Mouse (Mus musculus) brown adipose tissue, adult 24 weeks (tissue): Measurements from ENCODE around the gene Gpr183. TPM values are rescaled to one million over a fixed set of nuclear protein-coding genes. Genes with fewer than 3 reads are reported as not detected.

Experiments
- H3K27ac ChIP-seq: fragments of 200-500 bp; replicated peaks from 2 replicates; pipeline ENCODE4 v1.5.1; 2012; ENCODE audit warnings: low read depth, mild to moderate bottlenecking, low read length
- H3K4me1 ChIP-seq: fragments of 200-500 bp; 2 replicates; pipeline ENCODE4 v1.6.1; 2012; ENCODE audit warnings: low read length, mixed read lengths; ENCODE audit not compliant: control insufficient read depth, insufficient read depth, insufficient read length
- H3K4me3 ChIP-seq: fragments of 200-500 bp; 2 replicates; pipeline ENCODE4 v1.5.1; 2012; ENCODE audit warnings: low read depth, mild to moderate bottlenecking, low read length, moderate library complexity; ENCODE audit not compliant: insufficient read depth
- polyA plus RNA-seq: library from polyadenylated mRNA; stranded (reverse); fragments of >200 nt; gene quantifications from 2 replicates; pipeline ENCODE4 v1.2.4, GENCODE M21; 2012; ENCODE audit not compliant: missing spikeins, insufficient read depth, insufficient read length

Gene Gpr183
- polyA plus RNA-seq, 1 experiment = 1.3 TPM

- Histone ChIP-seq H3K4me1 (peaks cover 3% of the 10 kb centered on the region; the same call in 1 of the 2 replicates), H3K27ac (peak overlapping the region; percentile 63), H3K4me3 (no peak overlapping the region)
Measured at GRCm38 (mm10) chr14:121937601-121938255, 27.3 kb downstream of the Gpr183 start.

- H3K27ac ChIP-seq = no peak overlapping the region
- H3K4me3 ChIP-seq = no peak overlapping the region
- peaks cover 3% of the 10 kb centered on the region; the same call in 1 of the 2 replicates for H3K4me1 ChIP-seq
Measured at GRCm38 (mm10) chr14:121936856-121937255, 28.1 kb downstream of the Gpr183 start.

GRCm38 (mm10) chr14:121936356-121936755 is 28.6 kb downstream of the Gpr183 start:
- peaks cover 6% of the 10 kb centered on the region for H3K4me1 ChIP-seq
- no peak overlapping the region for H3K4me3 ChIP-seq
- H3K27ac ChIP-seq = no peak overlapping the region

GRCm38 (mm10) chr14:121934597-121934946 is 30.4 kb downstream of the Gpr183 start:
- Histone ChIP-seq H3K4me3 (no peak overlapping the region), H3K27ac (no peak overlapping the region), H3K4me1 (peaks cover 11% of the 10 kb centered on the region)

GRCm38 (mm10) chr14:121933906-121934596 is 30.9 kb downstream of the Gpr183 start:
- Histone ChIP-seq H3K4me3 (no peak overlapping the region), H3K27ac (no peak overlapping the region)

GRCm38 (mm10) chr14:121932180-121932579 is 32.8 kb downstream of the Gpr183 start:
- peaks cover 9% of the 10 kb centered on the region; the same call in 1 of the 2 replicates for H3K4me1 ChIP-seq
- no peak overlapping the region for H3K4me3 ChIP-seq
- no peak overlapping the region for H3K27ac ChIP-seq

More at GRCm38 (mm10) chr14:121933906-121934596, 30.9 kb downstream of the Gpr183 start:
- peaks cover 12% of the 10 kb centered on the region for H3K4me1 ChIP-seq

- no peak overlapping the region for H3K27ac ChIP-seq
- H3K4me3 ChIP-seq = no peak overlapping the region
- H3K4me1 ChIP-seq = peaks cover 9% of the 10 kb centered on the region; the same call in 1 of the 2 replicates
Measured at GRCm38 (mm10) chr14:121931594-121931993, 33.4 kb downstream of the Gpr183 start.

- H3K4me3 ChIP-seq = no peak overlapping the region
- peaks cover 9% of the 10 kb centered on the region; the same call in 1 of the 2 replicates for H3K4me1 ChIP-seq
- no peak overlapping the region for H3K27ac ChIP-seq
Measured at GRCm38 (mm10) chr14:121930731-121931383, 34.1 kb downstream of the Gpr183 start.

GRCm38 (mm10) chr14:121929243-121929951 is 35.6 kb downstream of the Gpr183 start:
- Histone ChIP-seq H3K4me3 (no peak overlapping the region), H3K4me1 (peaks cover 13% of the 10 kb centered on the region), H3K27ac (peak overlapping the region; percentile 85)

- peaks cover 13% of the 10 kb centered on the region for H3K4me1 ChIP-seq
- no peak overlapping the region for H3K4me3 ChIP-seq
- peak overlapping the region; percentile 71 for H3K27ac ChIP-seq
Measured at GRCm38 (mm10) chr14:121928375-121929137, 36.4 kb downstream of the Gpr183 start.

GRCm38 (mm10) chr14:121927451-121927850 is 37.5 kb downstream of the Gpr183 start:
- H3K4me1 ChIP-seq = peaks cover 13% of the 10 kb centered on the region
- no peak overlapping the region for H3K4me3 ChIP-seq
- no peak overlapping the region for H3K27ac ChIP-seq

GRCm38 (mm10) chr14:121926901-121927300 is 38.1 kb downstream of the Gpr183 start:
- no peak overlapping the region for H3K27ac ChIP-seq
- no peak overlapping the region for H3K4me3 ChIP-seq
- H3K4me1 ChIP-seq = peaks cover 13% of the 10 kb centered on the region

GRCm38 (mm10) chr14:121924876-121925275 is 40.1 kb downstream of the Gpr183 start:
- Histone ChIP-seq H3K4me1 (peaks cover 6% of the 10 kb centered on the region; the same call in 1 of the 2 replicates), H3K27ac (no peak overlapping the region), H3K4me3 (no peak overlapping the region)

GRCm38 (mm10) chr14:121922731-121923130 is 42.3 kb downstream of the Gpr183 start:
- Histone ChIP-seq H3K4me3 (no peak overlapping the region), H3K27ac (no peak overlapping the region), H3K4me1 (peaks cover 4% of the 10 kb centered on the region; the same call in 1 of the 2 replicates)
